Mouse (Mus musculus): Measurements from ENCODE around the gene Mpdu1. TPM values are rescaled to one million over a fixed set of nuclear protein-coding genes. Genes with fewer than 3 reads are reported as not detected.
"Not testable (repeated sequence)": the region's sequence is repeated elsewhere in the genome, so short reads cannot be mapped to it uniquely, and the experiment has no call there.

Gene Mpdu1
- polyA plus RNA-seq, 1 experiment from 2014 or later = 75.2 TPM

GRCm38 (mm10) chr11:69622406-69622805 is 40.0 kb downstream of the Mpdu1 start:
- no peak for DNase-seq (ENCODE audit: low spot score)

- no peak for DNase-seq (ENCODE audit: low spot score)
Measured at GRCm38 (mm10) chr11:69621571-69622268, 40.7 kb downstream of the Mpdu1 start, which contains the start of gene Sat2. Gene Sat2, plus strand, starts transcription at chr11:69622024.

- no peak for DNase-seq (ENCODE audit: low spot score)
Measured at GRCm38 (mm10) chr11:69620394-69621081, 41.9 kb downstream of the Mpdu1 start.

- no peak for DNase-seq (ENCODE audit: low spot score)
Measured at GRCm38 (mm10) chr11:69617805-69618204, 44.6 kb downstream of the Mpdu1 start, which contains the start of gene Shbg. Gene Shbg, minus strand, starts transcription at chr11:69617905.

GRCm38 (mm10) chr11:69616781-69617180 is 45.7 kb downstream of the Mpdu1 start:
- DNase-seq (ENCODE audit: low spot score) = no peak

- DNase-seq (ENCODE audit: low spot score) = not testable (repeated sequence)
Measured at GRCm38 (mm10) chr11:69614257-69614588, 48.2 kb downstream of the Mpdu1 start.

GRCm38 (mm10) chr11:69613553-69614256 is 48.7 kb downstream of the Mpdu1 start:
- DNase-seq (ENCODE audit: low spot score) = peak; percentile 31

GRCm38 (mm10) chr11:69610899-69611298 is 51.5 kb downstream of the Mpdu1 start:
- no peak for DNase-seq (ENCODE audit: low spot score)

- no peak for DNase-seq (ENCODE audit: low spot score)
Measured at GRCm38 (mm10) chr11:69609416-69609815, 53.0 kb downstream of the Mpdu1 start.

- no peak for DNase-seq (ENCODE audit: low spot score)
Measured at GRCm38 (mm10) chr11:69608525-69608924, 53.9 kb downstream of the Mpdu1 start.

GRCm38 (mm10) chr11:69606832-69607231 is 55.6 kb downstream of the Mpdu1 start:
- DNase-seq (ENCODE audit: low spot score) = no peak

MicroRNAs encoded within 50 kb of the gene (microRNA counts, 519-probe panel; counts per million panel counts)
- microRNA mmu-miR-1934 (473 counts per million, percentile 71 among the panel's probes with 10 or more counts), microRNA mmu-miR-467f (3,978 counts per million, percentile 79 among the panel's probes with 10 or more counts)

Small RNA genes within 50 kb of the gene (microRNA-seq; reads per million reads assigned to microRNA genes)
- gene Mir1934 (ENCODE audit: borderline number of aligned reads) = 12.9 reads per million, percentile 20 among the genes with 10 or more reads in this experiment
- not detected for gene Mir467f (ENCODE audit: borderline number of aligned reads)

Other genes starting within 250 kb of the Mpdu1 start
- gene Kdm6b, start 249.0 kb downstream of the Mpdu1 start, polyA plus RNA-seq (2015; fragmentation: Nextera tagmentation; extraction: Ambion mirVana) = 31.5 and 45.6 TPM in 2 replicates
- gene Dnah2, start 113.5 kb downstream of the Mpdu1 start, polyA plus RNA-seq (2015; fragmentation: Nextera tagmentation; extraction: Ambion mirVana) = 0.12 and 0.20 TPM in 2 replicates
- gene Efnb3, start 102.4 kb downstream of the Mpdu1 start, polyA plus RNA-seq (2015; fragmentation: Nextera tagmentation; extraction: Ambion mirVana) = 0.61 and 0.77 TPM in 2 replicates
- gene Wrap53, start 82.4 kb downstream of the Mpdu1 start, polyA plus RNA-seq (2015; fragmentation: Nextera tagmentation; extraction: Ambion mirVana) = 27.0 and 30.6 TPM in 2 replicates
- gene Trp53, start 82.3 kb downstream of the Mpdu1 start, polyA plus RNA-seq (2015; fragmentation: Nextera tagmentation; extraction: Ambion mirVana) = 138 and 165 TPM in 2 replicates
- 1.7 and 1.8 TPM in 2 replicates for gene Atp1b2, start 56.7 kb downstream of the Mpdu1 start, polyA plus RNA-seq (2015; fragmentation: Nextera tagmentation; extraction: Ambion mirVana)
- gene Shbg, start 44.7 kb downstream of the Mpdu1 start, polyA plus RNA-seq (2015; fragmentation: Nextera tagmentation; extraction: Ambion mirVana) = 0.13 TPM in 1 of 2 replicates, not detected in the other
- gene Sat2, start 40.6 kb downstream of the Mpdu1 start, polyA plus RNA-seq (2015; fragmentation: Nextera tagmentation; extraction: Ambion mirVana) = 3.5 and 4.3 TPM in 2 replicates
- 18.4 and 26.6 TPM in 2 replicates for gene Fxr2, start 29.7 kb downstream of the Mpdu1 start, polyA plus RNA-seq (2015; fragmentation: Nextera tagmentation; extraction: Ambion mirVana)
- gene Sox15, start 7.3 kb downstream of the Mpdu1 start, polyA plus RNA-seq (2015; fragmentation: Nextera tagmentation; extraction: Ambion mirVana) = 0.15 and 0.22 TPM in 2 replicates
- 32.5 and 33.3 TPM in 2 replicates for gene Cd68, start 3.5 kb upstream of the Mpdu1 start, polyA plus RNA-seq (2015; fragmentation: Nextera tagmentation; extraction: Ambion mirVana)
- gene Eif4a1, start 9.8 kb upstream of the Mpdu1 start, polyA plus RNA-seq (2015; fragmentation: Nextera tagmentation; extraction: Ambion mirVana) = 560 and 602 TPM in 2 replicates
- 60.2 and 69.1 TPM in 2 replicates for gene Senp3, start 19.4 kb upstream of the Mpdu1 start, polyA plus RNA-seq (2015; fragmentation: Nextera tagmentation; extraction: Ambion mirVana)
- 0.31 and 0.49 TPM in 2 replicates for gene Tnfsf13, start 23.1 kb upstream of the Mpdu1 start, polyA plus RNA-seq (2015; fragmentation: Nextera tagmentation; extraction: Ambion mirVana)
- 2.6 and 2.7 TPM in 2 replicates for gene Tnfsf12, start 33.2 kb upstream of the Mpdu1 start, polyA plus RNA-seq (2015; fragmentation: Nextera tagmentation; extraction: Ambion mirVana)
- gene Tnfsfm13, start 33.5 kb upstream of the Mpdu1 start, polyA plus RNA-seq (2015; fragmentation: Nextera tagmentation; extraction: Ambion mirVana) = 1.5 and 2.1 TPM in 2 replicates
- gene Polr2a, start 96.0 kb upstream of the Mpdu1 start, polyA plus RNA-seq (2015; fragmentation: Nextera tagmentation; extraction: Ambion mirVana) = 20.6 and 22.4 TPM in 2 replicates
- gene Slc35g3, start 99.3 kb upstream of the Mpdu1 start, polyA plus RNA-seq (2015; fragmentation: Nextera tagmentation; extraction: Ambion mirVana) = 0.14 TPM in 1 of 2 replicates, not detected in the other
- 2.5 and 2.6 TPM in 2 replicates for gene Zbtb4, start 103.3 kb upstream of the Mpdu1 start, polyA plus RNA-seq (2015; fragmentation: Nextera tagmentation; extraction: Ambion mirVana)
- gene Chrnb1, start 133.3 kb upstream of the Mpdu1 start, polyA plus RNA-seq (2015; fragmentation: Nextera tagmentation; extraction: Ambion mirVana) = 3.2 and 3.4 TPM in 2 replicates
- 0.65 and 0.84 TPM in 2 replicates for gene Fgf11, start 139.2 kb upstream of the Mpdu1 start, polyA plus RNA-seq (2015; fragmentation: Nextera tagmentation; extraction: Ambion mirVana)
- gene Tmem102, start 143.0 kb upstream of the Mpdu1 start, polyA plus RNA-seq (2015; fragmentation: Nextera tagmentation; extraction: Ambion mirVana) = 11.2 and 12.8 TPM in 2 replicates
- not detected in 2 replicates for gene Gm39566, start 152.7 kb upstream of the Mpdu1 start, polyA plus RNA-seq (2015; fragmentation: Nextera tagmentation; extraction: Ambion mirVana)
- gene Spem2, start 155.8 kb upstream of the Mpdu1 start, polyA plus RNA-seq (2015; fragmentation: Nextera tagmentation; extraction: Ambion mirVana) = not detected in 2 replicates
- not detected in 2 replicates for gene Spem1, start 159.5 kb upstream of the Mpdu1 start, polyA plus RNA-seq (2015; fragmentation: Nextera tagmentation; extraction: Ambion mirVana)
- gene Nlgn2, start 175.1 kb upstream of the Mpdu1 start, polyA plus RNA-seq (2015; fragmentation: Nextera tagmentation; extraction: Ambion mirVana) = 1.2 and 1.9 TPM in 2 replicates
- 325 and 342 TPM in 2 replicates for gene Tmem256, start 175.9 kb upstream of the Mpdu1 start, polyA plus RNA-seq (2015; fragmentation: Nextera tagmentation; extraction: Ambion mirVana)
- gene Plscr3, start 183.7 kb upstream of the Mpdu1 start, polyA plus RNA-seq (2015; fragmentation: Nextera tagmentation; extraction: Ambion mirVana) = 68.4 and 70.4 TPM in 2 replicates
- 1.1 and 1.5 TPM in 2 replicates for gene Tnk1, start 196.1 kb upstream of the Mpdu1 start, polyA plus RNA-seq (2015; fragmentation: Nextera tagmentation; extraction: Ambion mirVana)
- gene Tmem95, start 215.4 kb upstream of the Mpdu1 start, polyA plus RNA-seq (2015; fragmentation: Nextera tagmentation; extraction: Ambion mirVana) = not detected in 2 replicates
- gene Kctd11, start 218.8 kb upstream of the Mpdu1 start, polyA plus RNA-seq (2015; fragmentation: Nextera tagmentation; extraction: Ambion mirVana) = 1.7 and 2.3 TPM in 2 replicates
- gene Acap1, start 232.9 kb upstream of the Mpdu1 start, polyA plus RNA-seq (2015; fragmentation: Nextera tagmentation; extraction: Ambion mirVana) = 150 and 176 TPM in 2 replicates
- 19.8 and 26.0 TPM in 2 replicates for gene 2810408A11Rik, start 238.3 kb upstream of the Mpdu1 start, polyA plus RNA-seq (2015; fragmentation: Nextera tagmentation; extraction: Ambion mirVana)
- gene Neurl4, start 238.4 kb upstream of the Mpdu1 start, polyA plus RNA-seq (2015; fragmentation: Nextera tagmentation; extraction: Ambion mirVana) = 6.2 and 7.5 TPM in 2 replicates